Mouse (Mus musculus) lung, postnatal 36 days (tissue): ENCODE measurements around the gene Olfr1351.
"Not testable (repeated sequence)": the region's sequence is repeated elsewhere in the genome, so short reads cannot be mapped to it uniquely, and the experiment has no call there.

Source experiments
- DNase-seq: peaks from one replicate; pipeline ENCODE4 v3.0.0; 2022; ENCODE audit warnings: mixed read lengths

Olfr1351 gene

GRCm38 (mm10) chr10:79012172-79012571 lies at the start of gene Olfr1351:
Gene Olfr1351, plus strand, starts transcription at chr10:79012472.
- DNase-seq: no peak

DNA sequence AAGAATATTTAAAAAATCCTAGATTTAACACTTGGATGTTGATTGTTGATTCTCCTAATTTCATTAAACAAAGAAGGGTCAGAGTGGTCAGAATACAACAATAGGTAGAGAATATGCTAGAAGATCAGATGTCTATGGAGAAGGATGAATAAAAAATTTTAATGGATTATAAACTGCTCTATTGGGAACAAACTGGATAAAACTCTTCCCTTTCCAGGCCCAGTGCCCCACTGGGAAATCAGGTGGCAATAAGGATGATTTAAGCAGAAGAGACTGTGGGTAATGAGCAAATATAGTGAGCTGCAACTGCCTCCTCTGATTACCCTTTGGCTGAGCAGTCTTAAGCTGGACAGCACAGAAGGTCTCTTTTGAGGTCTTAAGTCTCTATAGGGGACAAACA lies 49.3 kb upstream of the Olfr1351 start, which contains the start of gene Olfr1353:
Gene Olfr1353 (plus strand): TSS at position 301 of the 400 bp plus-strand sequence.
- not testable (repeated sequence) for DNase-seq

DNA sequence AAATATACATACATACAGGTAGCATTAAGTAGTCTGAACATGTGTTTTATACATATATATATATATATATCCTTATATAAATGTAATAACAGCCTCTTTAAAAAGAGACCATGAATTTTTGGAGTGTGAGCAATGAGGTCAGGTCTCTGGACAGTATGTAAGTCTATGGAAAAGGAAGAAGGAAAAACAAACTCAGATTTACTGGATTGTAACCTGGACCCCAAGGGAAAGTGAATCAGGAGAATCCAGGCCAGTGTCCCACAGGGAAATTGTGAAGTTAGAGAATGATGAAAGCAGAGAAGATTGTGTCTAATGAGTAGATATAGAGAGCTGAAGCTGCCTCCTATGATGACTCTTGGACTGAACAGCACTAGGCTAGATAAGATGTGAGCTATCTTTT lies 31.5 kb upstream of the Olfr1351 start, which contains the start of gene Olfr1352:
Gene Olfr1352 (plus strand): TSS at position 301 of the 400 bp plus-strand sequence.
- no peak for DNase-seq

- DNase-seq: no peak
These were observed 16.2 kb downstream of the Olfr1351 start, which contains the start of gene Olfr57 for GRCm38 (mm10) chr10:79028441-79028840. Gene Olfr57, plus strand, starts transcription at chr10:79028741.

DNA sequence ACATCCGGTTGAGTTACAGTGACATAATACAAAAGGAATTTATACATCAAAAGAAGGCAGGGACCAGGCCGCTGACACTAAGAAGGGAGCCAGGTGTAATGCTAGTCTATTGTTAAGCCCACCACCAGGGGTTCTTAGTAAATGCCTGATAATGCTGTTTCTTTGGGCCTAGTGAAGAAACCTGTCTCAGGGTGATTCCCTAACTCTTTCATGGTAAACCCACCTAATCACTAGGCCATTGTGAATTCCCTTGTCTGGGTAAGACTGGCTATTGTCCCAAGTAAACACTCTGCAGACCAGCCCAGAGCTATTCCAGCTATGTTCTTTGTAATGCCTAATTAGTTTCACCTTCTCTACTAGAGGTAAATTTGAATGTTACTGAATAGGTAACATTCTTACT lies 30.2 kb downstream of the Olfr1351 start:
- DNase-seq: not testable (repeated sequence)

DNA sequence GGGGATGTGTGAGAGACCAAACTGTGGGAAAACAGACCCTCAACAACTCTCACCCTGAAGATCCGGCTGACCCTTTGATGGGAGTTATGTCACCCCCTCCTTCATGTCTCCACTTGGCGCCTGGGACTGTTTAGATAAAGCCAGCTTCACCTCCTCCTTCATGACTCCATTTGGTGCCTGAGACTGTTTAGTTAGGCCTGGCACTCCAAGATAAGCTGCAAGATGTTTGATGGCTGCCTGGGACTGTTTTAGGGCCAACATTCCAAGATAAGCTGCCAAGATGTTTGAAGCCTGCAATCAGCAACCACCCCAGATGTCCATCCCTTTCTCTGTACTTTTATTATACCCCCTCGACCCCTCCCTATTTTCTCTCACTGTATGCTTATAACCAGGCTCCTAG lies 45.1 kb downstream of the Olfr1351 start:
- DNase-seq: not testable (repeated sequence)
